Mouse (Mus musculus): ENCODE results near the gene Slc5a3. TPM values are rescaled to one million over a fixed set of nuclear protein-coding genes. Genes with fewer than 3 reads are reported as not detected.

Slc5a3 gene
- polyA plus RNA-seq, 1 experiment from 2014 or later, result 2.8 TPM

- H3K27ac ChIP-seq, result no peak overlapping the region
- peaks cover 9% of the 10 kb centered on the region; the same call in 1 of the 2 replicates for H3K36me3 ChIP-seq
- H3K4me1 ChIP-seq, result no peaks in the 10 kb centered on the region
- no peak overlapping the region for H3K4me3 ChIP-seq
- H3K9ac ChIP-seq, result no peak overlapping the region
- no peaks in the 10 kb centered on the region for H3K27me3 ChIP-seq (replicated peaks)
- H3K4me2 ChIP-seq, result no peak overlapping the region
- no peak for ATAC-seq
- H3K9me3 ChIP-seq (replicated peaks), result no peaks in the 10 kb centered on the region
- WGBS (ENCODE audit: insufficient replicate concordance), result 74% methylated on average over 3 of the region's 3 CpGs
Measured at GRCm38 (mm10) chr16:92105631-92106030, 47.5 kb downstream of the Slc5a3 start.

GRCm38 (mm10) chr16:92107346-92107745, 49.2 kb downstream of the Slc5a3 start:
- Histone ChIP-seq H3K4me2 (no peak overlapping the region), H3K27me3 (replicated peaks) (no peaks in the 10 kb centered on the region), H3K9ac (no peak overlapping the region), H3K9me3 (replicated peaks) (no peaks in the 10 kb centered on the region), H3K36me3 (peaks cover 6% of the 10 kb centered on the region), H3K27ac (no peak overlapping the region), H3K4me3 (no peak overlapping the region), H3K4me1 (no peaks in the 10 kb centered on the region)
- ATAC-seq, result no peak
- 71% methylated on average over 5 of the region's 5 CpGs for WGBS (ENCODE audit: insufficient replicate concordance)

- Histone ChIP-seq H3K9ac (no peak overlapping the region), H3K4me1 (peaks cover 14% of the 10 kb centered on the region), H3K4me3 (no peak overlapping the region), H3K27me3 (replicated peaks) (no peaks in the 10 kb centered on the region), H3K4me2 (no peak overlapping the region), H3K36me3 (peaks cover 16% of the 10 kb centered on the region), H3K27ac (no peak overlapping the region), H3K9me3 (replicated peaks) (no peaks in the 10 kb centered on the region)
- ATAC-seq, result no peak
- WGBS (ENCODE audit: insufficient replicate concordance), result 72% methylated on average over 5 of the region's 5 CpGs
Measured at GRCm38 (mm10) chr16:92114706-92115241, 56.7 kb downstream of the Slc5a3 start.

GRCm38 (mm10) chr16:92115611-92116421, 57.7 kb downstream of the Slc5a3 start:
- Histone ChIP-seq H3K27ac (no peak overlapping the region), H3K4me3 (no peak overlapping the region), H3K36me3 (peaks cover 16% of the 10 kb centered on the region), H3K9me3 (replicated peaks) (no peaks in the 10 kb centered on the region), H3K4me2 (peak overlapping the region; percentile 30), H3K4me1 (peaks cover 14% of the 10 kb centered on the region), H3K27me3 (replicated peaks) (no peaks in the 10 kb centered on the region), H3K9ac (no peak overlapping the region)
- ATAC-seq, result peak; percentile 53; the same call in 1 of the 2 replicates
- WGBS (ENCODE audit: insufficient replicate concordance), result 46% methylated on average over 20 of the region's 20 CpGs

GRCm38 (mm10) chr16:92117337-92118209, 59.5 kb downstream of the Slc5a3 start:
- peaks cover 8% of the 10 kb centered on the region for H3K36me3 ChIP-seq
- no peaks in the 10 kb centered on the region for H3K27me3 ChIP-seq (replicated peaks)
- H3K9ac ChIP-seq, result no peak overlapping the region
- WGBS (ENCODE audit: insufficient replicate concordance), result 78% methylated on average over 9 of the region's 9 CpGs
- H3K4me3 ChIP-seq, result no peak overlapping the region
- no peak for ATAC-seq
- H3K9me3 ChIP-seq (replicated peaks), result no peaks in the 10 kb centered on the region
- no peak overlapping the region for H3K27ac ChIP-seq
- peaks cover 14% of the 10 kb centered on the region for H3K4me1 ChIP-seq
- H3K4me2 ChIP-seq, result no peak overlapping the region

GRCm38 (mm10) chr16:92119013-92119515, 60.9 kb downstream of the Slc5a3 start:
- Histone ChIP-seq H3K9me3 (replicated peaks) (0 out of 2 replicates have a peak, but pooled peaks cover under 1% of the 10 kb centered on the region), H3K4me3 (no peak overlapping the region), H3K4me2 (no peak overlapping the region), H3K4me1 (peaks cover 14% of the 10 kb centered on the region), H3K36me3 (no peaks in the 10 kb centered on the region), H3K9ac (no peak overlapping the region), H3K27me3 (replicated peaks) (no peaks in the 10 kb centered on the region), H3K27ac (no peak overlapping the region)
- no peak for ATAC-seq
- 74% methylated on average over 13 of the region's 13 CpGs for WGBS (ENCODE audit: insufficient replicate concordance)

- Histone ChIP-seq H3K4me2 (no peak overlapping the region), H3K27me3 (replicated peaks) (no peaks in the 10 kb centered on the region), H3K27ac (no peak overlapping the region), H3K9me3 (replicated peaks) (peaks cover 6% of the 10 kb centered on the region; the same call in 1 of the 2 replicates), H3K36me3 (no peaks in the 10 kb centered on the region), H3K4me1 (peaks cover 7% of the 10 kb centered on the region), H3K9ac (no peak overlapping the region), H3K4me3 (no peak overlapping the region)
- no peak for ATAC-seq
- WGBS (ENCODE audit: insufficient replicate concordance), result 74% methylated on average over 17 of the region's 17 CpGs
Measured at GRCm38 (mm10) chr16:92120899-92121531, 62.9 kb downstream of the Slc5a3 start.

GRCm38 (mm10) chr16:92127226-92127625, 69.1 kb downstream of the Slc5a3 start:
- H3K27me3 ChIP-seq (replicated peaks), result peaks cover 6% of the 10 kb centered on the region; the same call in 1 of the 2 replicates
- H3K4me3 ChIP-seq, result no peak overlapping the region
- no peak overlapping the region for H3K4me2 ChIP-seq
- no peaks in the 10 kb centered on the region for H3K4me1 ChIP-seq
- no peaks in the 10 kb centered on the region for H3K36me3 ChIP-seq
- no peak overlapping the region for H3K27ac ChIP-seq
- H3K9me3 ChIP-seq (replicated peaks), result peaks cover 6% of the 10 kb centered on the region; the same call in 1 of the 2 replicates
- no peak overlapping the region for H3K9ac ChIP-seq
- 37% methylated on average over 4 of the region's 4 CpGs for WGBS (ENCODE audit: insufficient replicate concordance)
- ATAC-seq, result no peak

- ATAC-seq, result no peak
- 64% methylated on average over 5 of the region's 5 CpGs for WGBS (ENCODE audit: insufficient replicate concordance)
- Histone ChIP-seq H3K27me3 (replicated peaks) (peaks cover 6% of the 10 kb centered on the region; the same call in 1 of the 2 replicates), H3K4me3 (no peak overlapping the region), H3K36me3 (no peaks in the 10 kb centered on the region), H3K4me1 (no peaks in the 10 kb centered on the region), H3K27ac (no peak overlapping the region), H3K9me3 (replicated peaks) (peaks cover 6% of the 10 kb centered on the region; the same call in 1 of the 2 replicates), H3K9ac (no peak overlapping the region), H3K4me2 (no peak overlapping the region)
Measured at GRCm38 (mm10) chr16:92127666-92128065, 69.5 kb downstream of the Slc5a3 start.

GRCm38 (mm10) chr16:92129843-92130242, 71.7 kb downstream of the Slc5a3 start:
- 65% methylated on average over 8 of the region's 8 CpGs for WGBS (ENCODE audit: insufficient replicate concordance)

GRCm38 (mm10) chr16:92132511-92132910, 74.4 kb downstream of the Slc5a3 start:
- no peak overlapping the region for H3K4me3 ChIP-seq
- H3K9me3 ChIP-seq (replicated peaks), result no peaks in the 10 kb centered on the region
- no peak overlapping the region for H3K27ac ChIP-seq
- H3K4me1 ChIP-seq, result no peaks in the 10 kb centered on the region
- WGBS (ENCODE audit: insufficient replicate concordance), result 66% methylated on average over 4 of the region's 4 CpGs
- peaks cover 6% of the 10 kb centered on the region; the same call in 1 of the 2 replicates for H3K27me3 ChIP-seq (replicated peaks)
- no peak overlapping the region for H3K9ac ChIP-seq
- no peak for ATAC-seq
- no peak overlapping the region for H3K4me2 ChIP-seq
- no peaks in the 10 kb centered on the region for H3K36me3 ChIP-seq

More at GRCm38 (mm10) chr16:92129843-92130242, 71.7 kb downstream of the Slc5a3 start:
- H3K4me3 ChIP-seq, result no peak overlapping the region
- H3K4me1 ChIP-seq, result no peaks in the 10 kb centered on the region
- peaks cover 6% of the 10 kb centered on the region; the same call in 1 of the 2 replicates for H3K27me3 ChIP-seq (replicated peaks)
- no peak for ATAC-seq
- no peak overlapping the region for H3K4me2 ChIP-seq
- H3K27ac ChIP-seq, result no peak overlapping the region
- H3K9ac ChIP-seq, result no peak overlapping the region
- no peaks in the 10 kb centered on the region for H3K9me3 ChIP-seq (replicated peaks)
- H3K36me3 ChIP-seq, result no peaks in the 10 kb centered on the region
